Mouse (Mus musculus): Measurements from ENCODE around the gene Acot6. TPM values are rescaled to one million over a fixed set of nuclear protein-coding genes. Genes with fewer than 3 reads are reported as not detected.

The Acot6 gene
- total RNA-seq, 2 experiments from 2014 or later, result 4.7 to 6.9 TPM

DNA sequence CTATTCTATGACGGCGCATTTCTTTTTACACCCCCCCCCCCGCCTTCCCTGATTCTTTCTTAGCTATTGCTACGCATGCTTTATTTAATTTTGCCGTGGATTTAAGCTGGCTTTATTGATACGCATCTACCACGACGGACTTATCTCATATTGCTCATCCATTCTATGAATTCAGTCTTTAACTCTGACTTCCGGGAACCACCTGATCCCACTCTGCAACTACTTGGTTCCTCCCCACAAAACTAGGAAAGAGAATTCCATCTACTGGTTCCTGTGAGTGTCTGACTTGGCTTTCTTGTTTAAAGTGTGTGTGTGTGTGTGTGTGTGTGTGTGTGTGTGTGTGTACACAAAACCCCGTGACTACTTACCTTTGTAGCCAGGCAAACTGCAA is 48.2 kb downstream of the Acot6 start:
- ATAC-seq (replicated peaks; ENCODE audit: low FRiP score, low TSS enrichment, poor library complexity, severe bottlenecking), result no peak

DNA sequence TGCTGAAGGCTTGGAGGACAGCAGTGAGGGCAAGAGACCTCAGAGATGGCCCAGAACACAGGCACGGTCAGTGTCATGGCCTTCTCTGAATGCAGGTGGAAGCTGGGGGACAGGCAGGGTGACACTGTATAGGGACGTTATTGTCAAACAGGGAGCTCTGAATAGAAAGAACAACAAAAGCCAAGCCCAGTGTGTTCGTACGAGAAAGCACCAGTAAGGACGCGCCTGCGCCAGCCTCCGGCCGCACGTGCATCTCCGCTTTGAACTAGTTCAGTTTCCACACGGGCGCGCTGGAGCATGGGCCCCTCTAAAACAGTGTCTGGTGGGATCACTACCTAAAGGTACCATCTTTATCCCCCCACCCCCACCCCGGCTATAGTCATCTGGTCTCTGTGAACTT is 49.5 kb downstream of the Acot6 start:
- no peak for ATAC-seq (replicated peaks; ENCODE audit: low FRiP score, low TSS enrichment, poor library complexity, severe bottlenecking)

DNA sequence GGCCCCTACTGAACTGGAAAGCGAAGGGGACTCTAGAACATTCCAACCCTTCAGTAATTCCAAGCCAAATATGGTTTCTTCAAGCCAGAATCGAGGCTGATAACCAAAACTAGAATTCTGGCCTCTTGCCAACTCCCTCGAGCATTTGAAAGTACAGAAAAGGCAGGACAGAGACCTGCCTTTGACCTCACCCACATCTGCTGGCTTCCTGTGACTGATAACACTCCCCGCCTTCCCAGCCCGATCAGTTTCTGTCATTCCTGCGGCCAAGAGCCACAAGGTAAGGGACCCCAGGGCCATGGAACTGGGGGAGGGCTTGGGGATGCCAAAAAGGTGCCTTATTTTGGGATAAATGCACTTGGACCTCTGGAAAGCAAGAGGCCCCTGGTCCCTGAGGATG is 50.5 kb downstream of the Acot6 start:
- peak; percentile 70 for ATAC-seq (replicated peaks; ENCODE audit: low FRiP score, low TSS enrichment, poor library complexity, severe bottlenecking)

DNA sequence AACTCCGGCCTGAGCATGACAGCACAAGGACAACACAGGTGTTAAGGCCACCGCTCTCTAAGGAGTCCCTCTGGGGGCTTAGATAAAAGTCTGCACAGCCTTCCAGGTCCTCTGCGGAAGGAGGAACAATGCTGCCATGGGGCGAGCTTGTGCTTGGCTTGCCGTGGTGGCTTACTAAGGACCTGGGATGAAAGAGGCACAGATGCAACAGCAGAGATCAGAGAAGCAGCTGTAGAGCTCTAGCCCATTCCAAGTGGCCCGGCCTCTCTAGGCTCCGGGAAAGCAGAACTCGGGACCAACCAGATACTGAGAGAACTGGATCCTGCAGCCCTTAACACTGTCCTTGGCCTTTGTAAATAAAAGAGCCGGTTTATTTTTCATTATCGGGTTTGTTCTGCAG is 51.5 kb downstream of the Acot6 start:
- no peak for ATAC-seq (replicated peaks; ENCODE audit: low FRiP score, low TSS enrichment, poor library complexity, severe bottlenecking)

DNA sequence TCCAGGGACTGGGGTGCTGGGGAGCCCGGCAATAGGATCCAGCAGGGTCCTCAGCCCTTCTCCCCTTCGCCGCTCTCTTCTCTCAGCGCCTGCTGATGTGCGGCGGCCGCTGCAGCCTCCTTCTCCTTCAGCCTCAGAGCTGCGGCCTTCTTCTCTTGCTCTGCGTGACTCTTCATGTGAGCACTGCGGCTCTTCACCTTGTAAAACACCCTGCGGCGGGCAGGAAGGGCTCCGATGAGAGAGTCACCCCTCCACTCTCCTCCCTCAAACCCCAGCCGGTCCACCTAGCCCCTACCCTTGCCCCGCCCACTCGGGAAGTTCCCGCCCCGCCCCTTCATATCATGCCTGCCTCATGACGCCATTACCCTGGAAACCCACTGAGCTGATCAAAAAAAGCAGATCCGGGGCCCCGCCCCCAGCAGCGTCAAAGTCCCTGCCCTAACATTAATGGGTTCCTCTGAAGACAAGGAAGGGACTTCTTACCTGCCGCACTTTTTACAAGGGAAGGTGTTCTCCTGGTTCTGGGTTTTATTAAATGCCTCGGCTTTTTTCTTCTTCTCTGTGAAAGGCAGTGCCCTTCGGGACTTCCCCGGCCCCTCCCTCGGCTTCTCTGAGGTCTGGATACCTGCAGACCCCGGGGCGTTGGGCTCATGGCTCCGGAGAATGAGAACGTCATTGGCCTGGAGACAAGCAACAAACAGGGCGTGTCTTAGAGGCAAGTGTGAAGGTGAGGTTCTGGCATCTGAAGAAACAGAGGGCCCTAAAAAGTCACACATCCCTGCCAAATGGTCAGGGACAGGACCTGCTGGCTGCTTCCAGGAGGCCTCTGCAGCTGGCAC is 52.1 kb downstream of the Acot6 start:
- ATAC-seq (replicated peaks; ENCODE audit: low FRiP score, low TSS enrichment, poor library complexity, severe bottlenecking), result no peak

DNA sequence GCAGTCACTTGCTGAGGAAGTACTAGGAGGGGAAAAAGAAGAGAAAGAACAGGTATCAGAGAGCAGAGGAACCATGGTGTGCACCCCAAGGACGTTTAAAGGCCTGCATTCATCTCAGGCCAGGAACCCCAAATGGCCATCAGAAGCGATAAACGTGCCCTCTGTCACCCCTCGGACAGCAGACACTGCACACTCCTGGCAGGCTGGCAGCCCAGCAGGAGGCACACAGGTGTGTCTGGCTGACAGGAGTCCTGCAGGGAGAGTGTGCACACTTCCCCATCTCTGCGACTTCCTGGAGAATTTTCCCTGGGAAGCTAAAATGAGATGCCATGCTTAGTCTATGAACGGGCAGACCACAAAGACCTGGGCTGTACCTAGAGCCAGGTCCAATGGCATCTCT is 53.0 kb downstream of the Acot6 start:
- ATAC-seq (replicated peaks; ENCODE audit: low FRiP score, low TSS enrichment, poor library complexity, severe bottlenecking), result no peak

DNA sequence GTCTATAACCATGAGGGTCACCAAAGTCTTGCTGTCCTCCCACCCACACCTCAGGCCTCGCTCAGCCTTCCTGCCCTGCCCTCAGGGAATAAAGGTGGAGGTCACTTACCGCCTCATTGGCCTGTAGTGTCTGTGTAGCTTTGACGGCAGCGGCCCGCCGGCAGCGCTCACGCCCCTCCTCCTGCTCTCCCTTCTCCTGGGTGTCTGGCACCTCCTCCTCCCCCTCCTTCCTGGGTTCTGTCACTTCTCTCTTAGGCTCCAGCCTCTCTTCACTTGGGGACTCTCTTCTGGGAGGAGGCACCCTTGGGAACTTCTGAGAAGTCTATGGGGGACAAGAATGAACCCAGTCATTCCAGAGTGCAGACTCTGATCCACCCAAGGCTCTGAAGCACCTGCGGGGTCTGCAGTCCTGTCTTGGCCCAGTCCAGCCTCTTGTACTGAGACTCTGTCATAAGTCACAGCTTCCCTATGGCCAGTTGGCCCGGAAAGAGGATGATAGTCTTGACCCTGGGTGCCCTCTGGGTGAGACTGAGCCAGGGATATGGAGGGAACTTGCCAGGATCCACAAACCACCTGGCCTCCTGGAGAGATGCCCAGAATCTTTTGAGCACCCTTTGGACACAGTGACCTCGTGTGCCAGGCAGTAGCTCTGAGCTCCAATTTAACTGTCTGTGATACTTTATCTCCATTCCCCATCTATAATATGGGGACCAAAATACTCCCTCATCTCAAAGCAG is 54.5 kb downstream of the Acot6 start:
- ATAC-seq (replicated peaks; ENCODE audit: low FRiP score, low TSS enrichment, poor library complexity, severe bottlenecking), result no peak

DNA sequence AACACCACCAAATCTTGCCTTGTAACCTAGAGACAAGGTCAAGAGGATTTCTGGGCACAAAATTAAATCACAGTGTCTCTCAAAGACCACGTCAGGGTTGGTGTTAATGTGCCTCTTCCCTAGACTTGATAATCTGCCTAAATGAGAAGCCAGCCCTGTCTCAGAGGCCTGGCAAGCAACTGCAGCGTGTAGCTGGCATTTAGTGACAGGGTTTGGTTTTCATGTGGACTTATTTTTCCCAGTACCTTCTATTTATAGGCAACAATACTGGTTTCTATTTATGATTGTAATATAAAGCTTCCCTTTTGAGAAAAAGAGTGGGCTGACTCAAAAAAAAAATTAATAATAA is 55.0 kb downstream of the Acot6 start:
- ATAC-seq (replicated peaks; ENCODE audit: low FRiP score, low TSS enrichment, poor library complexity, severe bottlenecking), result no peak

DNA sequence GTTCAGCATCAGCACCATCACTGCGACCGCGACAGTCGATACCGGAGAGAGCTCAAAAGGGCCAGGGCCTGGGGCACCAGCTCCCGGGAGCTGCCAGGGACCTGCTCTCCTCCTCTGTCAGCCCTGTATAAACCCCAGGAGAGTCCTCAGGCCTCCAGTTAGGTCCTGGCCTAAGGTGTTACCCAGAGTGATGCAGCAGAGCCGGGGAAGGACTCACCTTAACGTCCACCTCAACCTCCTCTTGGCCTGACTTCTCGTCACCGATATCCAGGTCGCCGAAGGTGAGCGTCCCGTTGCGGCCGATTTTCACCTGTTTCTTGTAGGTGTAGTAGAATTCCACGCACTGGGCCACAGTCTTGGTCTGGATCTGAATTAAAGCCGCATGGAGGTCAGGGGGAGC is 55.8 kb downstream of the Acot6 start:
- no peak for ATAC-seq (replicated peaks; ENCODE audit: low FRiP score, low TSS enrichment, poor library complexity, severe bottlenecking)

DNA sequence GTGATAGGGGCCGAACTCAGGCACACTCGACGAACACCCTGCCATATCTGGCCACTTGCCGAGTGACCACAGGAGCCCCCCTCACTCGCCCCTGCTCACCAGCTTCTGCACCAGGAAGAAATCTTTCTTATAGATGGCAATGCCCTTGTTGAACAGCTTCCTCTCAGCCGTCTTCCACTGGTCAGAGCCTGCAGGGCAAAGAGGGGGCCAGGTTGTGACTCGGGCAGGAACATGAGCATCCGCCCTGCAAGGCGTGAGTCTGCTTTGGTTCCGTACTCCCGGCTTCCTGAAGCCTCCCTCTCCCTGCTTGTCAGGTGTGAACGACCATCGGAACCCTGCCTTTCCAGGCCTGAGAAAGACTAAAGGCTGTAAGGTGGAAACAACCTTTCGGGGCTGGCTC is 57.7 kb downstream of the Acot6 start:
- ATAC-seq (replicated peaks; ENCODE audit: low FRiP score, low TSS enrichment, poor library complexity, severe bottlenecking), result no peak

DNA sequence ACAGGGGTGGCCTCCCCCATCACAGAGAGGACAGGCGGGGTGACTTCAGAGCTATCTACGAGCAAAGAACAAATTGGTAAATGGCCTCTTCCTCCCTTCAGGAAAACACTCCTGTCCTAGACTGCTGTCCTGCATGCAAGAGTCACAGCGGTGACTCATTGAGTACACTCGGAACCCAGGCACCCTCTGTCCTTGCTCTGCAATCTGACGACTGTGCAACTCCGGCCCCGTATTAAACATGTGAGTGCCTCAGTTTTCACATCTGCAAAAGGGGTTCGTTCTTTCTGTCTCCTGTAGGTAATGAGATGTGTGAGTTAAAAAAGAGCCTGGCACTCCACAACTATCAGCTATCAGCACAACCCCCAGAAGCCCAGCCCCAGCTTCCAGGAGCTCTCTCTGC is 60.0 kb downstream of the Acot6 start:
- no peak for ATAC-seq (replicated peaks; ENCODE audit: low FRiP score, low TSS enrichment, poor library complexity, severe bottlenecking)

Other genes with a start within 250 kb of the Acot6 start
- 14.6 and 24.8 TPM in 2 replicates for gene Numb, start 178.7 kb upstream of the Acot6 start, total RNA-seq (2014; fragmentation: Nextera tagmentation)
- 8.8 and 11.7 TPM in 2 replicates for gene Numb, start 178.7 kb upstream of the Acot6 start, total RNA-seq (2017)
- gene Riox1, start 150.0 kb upstream of the Acot6 start, total RNA-seq (2014; fragmentation: Nextera tagmentation), result 15.3 and 18.2 TPM in 2 replicates
- gene Riox1, start 150.0 kb upstream of the Acot6 start, total RNA-seq (2017), result 12.5 and 15.5 TPM in 2 replicates
- not detected in 2 replicates for gene Heatr4, start 115.8 kb upstream of the Acot6 start, total RNA-seq (2014; fragmentation: Nextera tagmentation)
- not detected in 2 replicates for gene Heatr4, start 115.8 kb upstream of the Acot6 start, total RNA-seq (2017)
- 10.3 and 11.5 TPM in 2 replicates for gene Acot2, start 112.8 kb upstream of the Acot6 start, total RNA-seq (2014; fragmentation: Nextera tagmentation)
- gene Acot2, start 112.8 kb upstream of the Acot6 start, total RNA-seq (2017), result 17.8 and 18.6 TPM in 2 replicates
- gene Acot1, start 91.2 kb upstream of the Acot6 start, total RNA-seq (2014; fragmentation: Nextera tagmentation), result not detected in 2 replicates
- gene Acot1, start 91.2 kb upstream of the Acot6 start, total RNA-seq (2017), result 4.4 and 5.9 TPM in 2 replicates
- gene Acot4, start 62.3 kb upstream of the Acot6 start, total RNA-seq (2014; fragmentation: Nextera tagmentation), result not detected in 2 replicates
- 0.19 TPM in 1 of 2 replicates, not detected in the other for gene Acot4, start 62.3 kb upstream of the Acot6 start, total RNA-seq (2017)
- gene Gm49366, start 61.7 kb upstream of the Acot6 start, total RNA-seq (2014; fragmentation: Nextera tagmentation), result not detected in 2 replicates
- gene Gm49366, start 61.7 kb upstream of the Acot6 start, total RNA-seq (2017), result not detected in 2 replicates
- gene Acot3, start 48.5 kb upstream of the Acot6 start, total RNA-seq (2014; fragmentation: Nextera tagmentation), result not detected in 2 replicates
- not detected in 2 replicates for gene Acot3, start 48.5 kb upstream of the Acot6 start, total RNA-seq (2017)
- gene Acot5, start 31.3 kb upstream of the Acot6 start, total RNA-seq (2014; fragmentation: Nextera tagmentation), result not detected in 2 replicates
- not detected in 2 replicates for gene Acot5, start 31.3 kb upstream of the Acot6 start, total RNA-seq (2017)
- 0.26 and 3.9 TPM in 2 replicates for gene Dnal1, start 13.7 kb downstream of the Acot6 start, total RNA-seq (2014; fragmentation: Nextera tagmentation)
- gene Dnal1, start 13.7 kb downstream of the Acot6 start, total RNA-seq (2017), result 1.4 and 2.3 TPM in 2 replicates
- not detected in 2 replicates for gene Pnma1, start 47.8 kb downstream of the Acot6 start, total RNA-seq (2014; fragmentation: Nextera tagmentation)
- 1.2 TPM in 1 of 2 replicates, not detected in the other for gene Pnma1, start 47.8 kb downstream of the Acot6 start, total RNA-seq (2017)
- gene Elmsan1, start 118.2 kb downstream of the Acot6 start, total RNA-seq (2014; fragmentation: Nextera tagmentation), result 29.6 and 42.1 TPM in 2 replicates
- 12.9 and 13.2 TPM in 2 replicates for gene Elmsan1, start 118.2 kb downstream of the Acot6 start, total RNA-seq (2017)
- gene Ptgr2, start 184.6 kb downstream of the Acot6 start, total RNA-seq (2014; fragmentation: Nextera tagmentation), result 35.1 and 43.9 TPM in 2 replicates
- 72.3 and 96.3 TPM in 2 replicates for gene Ptgr2, start 184.6 kb downstream of the Acot6 start, total RNA-seq (2017)
- 73.5 and 91.4 TPM in 2 replicates for gene Zfp410, start 216.2 kb downstream of the Acot6 start, total RNA-seq (2014; fragmentation: Nextera tagmentation)
- 61.7 and 63.0 TPM in 2 replicates for gene Zfp410, start 216.2 kb downstream of the Acot6 start, total RNA-seq (2017)